Mouse (Mus musculus): Measurements from ENCODE around the gene Thsd1.

DNA sequence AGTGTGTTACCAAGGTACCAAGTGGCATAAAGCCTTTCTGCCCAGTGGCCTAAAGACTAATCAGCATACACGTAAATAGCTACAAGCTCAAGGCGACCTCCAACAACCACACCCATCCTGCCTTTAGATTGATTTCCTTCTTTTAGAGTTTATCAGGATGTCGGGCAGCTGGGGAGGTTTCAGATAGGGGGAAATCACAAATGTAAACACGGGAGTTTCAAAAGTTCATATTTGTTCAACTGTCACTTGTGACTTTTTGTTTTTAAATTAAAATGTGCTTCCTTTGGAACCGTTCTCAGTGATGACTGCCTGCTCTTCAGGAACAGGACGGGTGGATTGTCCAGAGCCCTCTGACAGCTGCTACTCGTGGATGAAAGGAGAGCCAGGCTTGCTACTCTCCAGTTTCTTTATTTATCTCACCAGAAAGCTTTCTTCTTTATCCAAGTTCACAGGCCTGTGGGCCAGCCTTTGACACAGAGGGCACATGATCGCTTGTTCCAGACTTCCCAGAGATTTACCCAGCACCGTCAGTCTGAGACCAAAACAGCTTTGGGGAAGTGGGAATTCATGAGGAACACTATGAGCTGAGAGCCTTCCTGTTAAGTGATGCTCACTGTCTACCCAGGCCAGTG, 33.1 kb downstream of the Thsd1 start:
- TF ChIP-seq GATA1 (IDR thresholded peaks at IDR 0.05; ENCODE audit: borderline replicate concordance, low read length) (no peak), FLI1 (IDR thresholded peaks at IDR 0.05; ENCODE audit: low read length) (no peak)

Data from megakaryocyte, embryonic 14.5 days (primary cell).